Mouse (Mus musculus): ENCODE measurements around the gene Trio. TPM values are rescaled to one million over a fixed set of nuclear protein-coding genes. Genes with fewer than 3 reads are reported as not detected.
A peak's percentile ranks its signal among the peaks of the same experiment; 100 is the strongest.

Gene Trio
- polyA plus RNA-seq, 1 experiment from 2014 or later: 65.1 TPM

- H3K27ac ChIP-seq (ENCODE audit: low read depth, low read length): no peak overlapping the region
- no peak overlapping the region for H3K4me2 ChIP-seq (ENCODE audit: low read depth, low read length)
- peak; percentile 67; the same call in 1 of the 2 replicates for ATAC-seq (ENCODE audit: low read depth)
- H3K36me3 ChIP-seq (ENCODE audit: control insufficient read depth, insufficient read depth, low read length): 0 out of 2 replicates have a peak, but pooled peaks cover 3% of the 10 kb centered on the region
- no peaks in the 10 kb centered on the region for H3K9me3 ChIP-seq (ENCODE audit: control insufficient read depth, low read length)
- no peak overlapping the region for H3K4me3 ChIP-seq (ENCODE audit: low read depth, low read length)
- 27% methylated on average over 5 of the region's 5 CpGs for WGBS
- peaks cover 20% of the 10 kb centered on the region for H3K4me1 ChIP-seq (ENCODE audit: control insufficient read depth, insufficient read depth, low read length)
- no peak overlapping the region for H3K9ac ChIP-seq (replicated peaks; ENCODE audit: low read depth, low read length)
- no peaks in the 10 kb centered on the region for H3K27me3 ChIP-seq (ENCODE audit: control insufficient read depth, insufficient read depth, low read length)
Observed at GRCm38 (mm10) chr15:27919540-27919939, 106.1 kb downstream of the Trio start.

- no peak overlapping the region for H3K9ac ChIP-seq (replicated peaks; ENCODE audit: low read depth, low read length)
- no peak overlapping the region for H3K27ac ChIP-seq (ENCODE audit: low read depth, low read length)
- H3K27me3 ChIP-seq (ENCODE audit: control insufficient read depth, insufficient read depth, low read length): no peaks in the 10 kb centered on the region
- no peak overlapping the region for H3K4me2 ChIP-seq (ENCODE audit: low read depth, low read length)
- WGBS: 83% methylated on average over 9 of the region's 9 CpGs
- H3K36me3 ChIP-seq (ENCODE audit: control insufficient read depth, insufficient read depth, low read length): 0 out of 2 replicates have a peak, but pooled peaks cover 3% of the 10 kb centered on the region
- no peak for ATAC-seq (ENCODE audit: low read depth)
- H3K9me3 ChIP-seq (ENCODE audit: control insufficient read depth, low read length): no peaks in the 10 kb centered on the region
- H3K4me3 ChIP-seq (ENCODE audit: low read depth, low read length): no peak overlapping the region
- peaks cover 14% of the 10 kb centered on the region for H3K4me1 ChIP-seq (ENCODE audit: control insufficient read depth, insufficient read depth, low read length)
Observed at GRCm38 (mm10) chr15:27918798-27919197, 106.8 kb downstream of the Trio start.

GRCm38 (mm10) chr15:27916204-27916603, 109.4 kb downstream of the Trio start:
- H3K27ac ChIP-seq (ENCODE audit: low read depth, low read length): no peak overlapping the region
- H3K9ac ChIP-seq (replicated peaks; ENCODE audit: low read depth, low read length): no peak overlapping the region
- 0 out of 2 replicates have a peak, but pooled peaks cover 3% of the 10 kb centered on the region for H3K36me3 ChIP-seq (ENCODE audit: control insufficient read depth, insufficient read depth, low read length)
- H3K4me2 ChIP-seq (ENCODE audit: low read depth, low read length): no peak overlapping the region
- H3K4me3 ChIP-seq (ENCODE audit: low read depth, low read length): no peak overlapping the region
- H3K27me3 ChIP-seq (ENCODE audit: control insufficient read depth, insufficient read depth, low read length): no peaks in the 10 kb centered on the region
- H3K4me1 ChIP-seq (ENCODE audit: control insufficient read depth, insufficient read depth, low read length): peaks cover 8% of the 10 kb centered on the region
- no peaks in the 10 kb centered on the region for H3K9me3 ChIP-seq (ENCODE audit: control insufficient read depth, low read length)
- WGBS: 68% methylated on average over 4 of the region's 4 CpGs
- ATAC-seq (ENCODE audit: low read depth): no peak

- Histone ChIP-seq H3K4me3 (ENCODE audit: low read depth, low read length) (no peak overlapping the region), H3K36me3 (ENCODE audit: control insufficient read depth, insufficient read depth, low read length) (no peaks in the 10 kb centered on the region), H3K4me1 (ENCODE audit: control insufficient read depth, insufficient read depth, low read length) (no peaks in the 10 kb centered on the region), H3K27me3 (ENCODE audit: control insufficient read depth, insufficient read depth, low read length) (no peaks in the 10 kb centered on the region), H3K9ac (replicated peaks; ENCODE audit: low read depth, low read length) (no peak overlapping the region), H3K9me3 (ENCODE audit: control insufficient read depth, low read length) (no peaks in the 10 kb centered on the region), H3K4me2 (ENCODE audit: low read depth, low read length) (no peak overlapping the region), H3K27ac (ENCODE audit: low read depth, low read length) (no peak overlapping the region)
- 89% methylated on average over 3 of the region's 3 CpGs for WGBS
- ATAC-seq (ENCODE audit: low read depth): no peak
Observed at GRCm38 (mm10) chr15:27913013-27913412, 112.6 kb downstream of the Trio start.

- Histone ChIP-seq H3K4me1 (ENCODE audit: control insufficient read depth, insufficient read depth, low read length) (peaks cover 2% of the 10 kb centered on the region; the same call in 1 of the 2 replicates), H3K4me3 (ENCODE audit: low read depth, low read length) (no peak overlapping the region), H3K4me2 (ENCODE audit: low read depth, low read length) (no peak overlapping the region), H3K27ac (ENCODE audit: low read depth, low read length) (no peak overlapping the region), H3K9ac (replicated peaks; ENCODE audit: low read depth, low read length) (no peak overlapping the region), H3K36me3 (ENCODE audit: control insufficient read depth, insufficient read depth, low read length) (no peaks in the 10 kb centered on the region), H3K27me3 (ENCODE audit: control insufficient read depth, insufficient read depth, low read length) (no peaks in the 10 kb centered on the region), H3K9me3 (ENCODE audit: control insufficient read depth, low read length) (no peaks in the 10 kb centered on the region)
- WGBS: 93% methylated on average over 9 of the region's 9 CpGs
- ATAC-seq (ENCODE audit: low read depth): no peak
Observed at GRCm38 (mm10) chr15:27911196-27911595, 114.5 kb downstream of the Trio start.

DNA sequence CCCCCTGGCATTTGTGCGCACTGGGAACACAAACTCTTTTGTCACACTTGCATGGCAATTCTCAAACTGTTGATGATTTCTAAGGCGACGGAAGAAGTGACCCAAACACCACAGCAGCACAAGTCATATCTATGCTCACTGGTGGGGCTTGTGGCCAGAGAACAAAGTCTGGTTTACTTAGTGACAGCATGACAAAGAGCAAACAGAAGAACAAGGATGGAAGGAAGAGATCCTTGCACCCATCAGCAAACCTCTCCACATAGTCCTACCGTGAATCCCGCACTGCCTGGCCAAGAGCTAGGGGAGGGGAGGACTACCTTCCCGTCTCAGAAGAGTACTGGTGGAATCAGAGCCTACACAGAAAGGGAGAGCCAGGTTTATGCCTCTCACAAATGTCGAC, 115.5 kb downstream of the Trio start:
- Histone ChIP-seq H3K27ac (ENCODE audit: low read depth, low read length) (no peak overlapping the region), H3K4me1 (ENCODE audit: control insufficient read depth, insufficient read depth, low read length) (peaks cover 2% of the 10 kb centered on the region; the same call in 1 of the 2 replicates), H3K27me3 (ENCODE audit: control insufficient read depth, insufficient read depth, low read length) (no peaks in the 10 kb centered on the region), H3K9ac (replicated peaks; ENCODE audit: low read depth, low read length) (no peak overlapping the region), H3K36me3 (ENCODE audit: control insufficient read depth, insufficient read depth, low read length) (no peaks in the 10 kb centered on the region), H3K9me3 (ENCODE audit: control insufficient read depth, low read length) (no peaks in the 10 kb centered on the region), H3K4me2 (ENCODE audit: low read depth, low read length) (no peak overlapping the region), H3K4me3 (ENCODE audit: low read depth, low read length) (no peak overlapping the region)
- WGBS: 85% methylated on average over 7 of the region's 7 CpGs
- ATAC-seq (ENCODE audit: low read depth): no peak

DNA sequence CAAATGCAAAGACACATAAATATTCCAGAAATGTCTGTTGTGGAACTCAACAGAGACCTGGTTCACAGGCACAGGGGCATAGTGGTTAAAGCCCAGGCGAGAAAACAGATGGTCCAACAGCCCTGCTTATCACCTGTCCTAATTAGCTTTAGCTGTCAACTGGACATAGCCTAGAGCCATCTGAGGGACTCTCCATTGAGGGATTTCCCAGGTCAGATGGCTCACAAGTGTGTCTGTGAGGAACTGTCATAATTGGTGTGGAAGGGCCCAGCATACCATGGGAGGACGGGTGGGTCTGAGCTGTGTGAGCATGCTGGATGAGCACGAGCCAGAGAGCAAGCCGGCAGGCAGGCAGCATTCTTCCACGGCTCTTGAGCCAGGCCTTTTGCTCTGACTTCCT, 118.0 kb downstream of the Trio start:
- Histone ChIP-seq H3K27me3 (ENCODE audit: control insufficient read depth, insufficient read depth, low read length) (no peaks in the 10 kb centered on the region), H3K9ac (replicated peaks; ENCODE audit: low read depth, low read length) (no peak overlapping the region), H3K36me3 (ENCODE audit: control insufficient read depth, insufficient read depth, low read length) (no peaks in the 10 kb centered on the region; the same call in 1 of the 2 replicates), H3K4me2 (ENCODE audit: low read depth, low read length) (no peak overlapping the region), H3K27ac (ENCODE audit: low read depth, low read length) (no peak overlapping the region), H3K4me1 (ENCODE audit: control insufficient read depth, insufficient read depth, low read length) (peaks cover 2% of the 10 kb centered on the region; the same call in 1 of the 2 replicates), H3K9me3 (ENCODE audit: control insufficient read depth, low read length) (no peaks in the 10 kb centered on the region), H3K4me3 (ENCODE audit: low read depth, low read length) (no peak overlapping the region)
- ATAC-seq (ENCODE audit: low read depth): no peak
- 54% methylated on average over 5 of the region's 5 CpGs for WGBS

DNA sequence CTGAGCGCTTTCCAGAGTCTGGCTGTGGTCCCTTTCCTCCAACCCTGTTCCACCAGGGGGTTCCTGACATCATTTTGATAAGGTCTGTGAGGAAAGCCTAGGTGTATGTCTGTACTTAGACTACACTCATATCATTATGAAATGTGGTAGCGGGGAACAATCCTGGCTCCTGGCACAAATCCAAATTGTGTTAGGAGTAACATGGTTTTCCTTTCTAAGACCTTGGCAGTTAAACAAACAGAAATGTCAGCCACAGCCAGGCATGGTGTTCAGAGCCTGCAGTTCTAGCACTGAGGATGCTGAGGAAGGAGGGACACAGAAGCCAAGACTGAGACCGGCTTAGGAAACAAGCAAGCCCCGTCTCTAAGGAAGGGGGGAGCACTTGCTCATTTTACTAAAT, 119.2 kb downstream of the Trio start:
- 69% methylated on average over 4 of the region's 4 CpGs for WGBS
- Histone ChIP-seq H3K36me3 (ENCODE audit: control insufficient read depth, insufficient read depth, low read length) (peaks cover 5% of the 10 kb centered on the region; the same call in 1 of the 2 replicates), H3K27ac (ENCODE audit: low read depth, low read length) (no peak overlapping the region), H3K4me2 (ENCODE audit: low read depth, low read length) (no peak overlapping the region), H3K9ac (replicated peaks; ENCODE audit: low read depth, low read length) (no peak overlapping the region), H3K27me3 (ENCODE audit: control insufficient read depth, insufficient read depth, low read length) (no peaks in the 10 kb centered on the region), H3K9me3 (ENCODE audit: control insufficient read depth, low read length) (no peaks in the 10 kb centered on the region), H3K4me3 (ENCODE audit: low read depth, low read length) (no peak overlapping the region), H3K4me1 (ENCODE audit: control insufficient read depth, insufficient read depth, low read length) (peaks cover 2% of the 10 kb centered on the region; the same call in 1 of the 2 replicates)
- no peak for ATAC-seq (ENCODE audit: low read depth)

- H3K9ac ChIP-seq (replicated peaks; ENCODE audit: low read depth, low read length): no peak overlapping the region
Observed at GRCm38 (mm10) chr15:27905341-27905740, 120.3 kb downstream of the Trio start.

More at GRCm38 (mm10) chr15:27905341-27905740, 120.3 kb downstream of the Trio start:
- WGBS: 68% methylated on average over 6 of the region's 6 CpGs
- H3K4me2 ChIP-seq (ENCODE audit: low read depth, low read length): no peak overlapping the region
- no peak overlapping the region for H3K4me3 ChIP-seq (ENCODE audit: low read depth, low read length)
- peaks cover 5% of the 10 kb centered on the region; the same call in 1 of the 2 replicates for H3K36me3 ChIP-seq (ENCODE audit: control insufficient read depth, insufficient read depth, low read length)
- H3K27ac ChIP-seq (ENCODE audit: low read depth, low read length): no peak overlapping the region
- peaks cover 2% of the 10 kb centered on the region; the same call in 1 of the 2 replicates for H3K4me1 ChIP-seq (ENCODE audit: control insufficient read depth, insufficient read depth, low read length)
- ATAC-seq (ENCODE audit: low read depth): peak; percentile 39
- H3K27me3 ChIP-seq (ENCODE audit: control insufficient read depth, insufficient read depth, low read length): no peaks in the 10 kb centered on the region
- no peaks in the 10 kb centered on the region for H3K9me3 ChIP-seq (ENCODE audit: control insufficient read depth, low read length)
